Mouse (Mus musculus) hematopoietic stem cell, adult 5-6 weeks (primary cell): Measurements from ENCODE around the gene Susd6. TPM values are rescaled to one million over a fixed set of nuclear protein-coding genes. Genes with fewer than 3 reads are reported as not detected.

Experiments
- ATAC-seq, 2 experiments: fragments of 125-278 bp in 1 of 2; replicated peaks in 1 of 2; 2 replicates each; pipeline ENCODE4 v1.8.0; 2016 to 2017; ENCODE audit warnings: inconsistent platforms in 2 of 2, mild to moderate bottlenecking in 2 of 2, moderate number of reproducible peaks in 2 of 2, low read depth in 1 of 2, moderate TSS enrichment in 1 of 2; ENCODE audit not compliant: low FRiP score in 2 of 2, poor library complexity in 2 of 2, severe bottlenecking in 2 of 2, insufficient read depth in 1 of 2, low TSS enrichment in 1 of 2
- total RNA-seq: library from RNA; stranded (forward); fragments of 172-1452, 232-1000 nt; gene quantifications from 2 replicates; pipeline ENCODE4 v1.2.3, GENCODE M21; 2017

The Susd6 gene
- total RNA-seq, 1 experiment from 2014 or later, result 27.5 TPM

DNA sequence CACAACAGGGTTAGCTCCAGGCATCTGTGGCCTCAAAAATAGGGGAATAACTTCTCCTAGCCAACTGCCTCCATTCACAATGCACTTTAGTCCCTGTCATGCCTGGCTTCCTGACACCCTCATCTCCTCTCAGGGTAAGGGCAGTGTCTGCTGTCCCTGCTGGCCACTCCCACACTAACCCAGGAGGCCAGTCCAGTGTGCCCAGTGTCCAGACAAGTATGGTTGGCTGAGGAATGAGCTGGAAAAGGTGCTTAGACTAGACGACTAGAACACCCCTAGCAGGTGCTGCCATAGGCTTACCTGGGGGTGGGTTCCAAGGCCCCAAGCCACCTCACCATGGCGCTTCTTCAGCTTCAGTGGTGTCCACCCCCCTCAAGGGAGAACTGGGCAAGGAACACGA is 88.3 kb downstream of the Susd6 start:
- ATAC-seq, result no peak

DNA sequence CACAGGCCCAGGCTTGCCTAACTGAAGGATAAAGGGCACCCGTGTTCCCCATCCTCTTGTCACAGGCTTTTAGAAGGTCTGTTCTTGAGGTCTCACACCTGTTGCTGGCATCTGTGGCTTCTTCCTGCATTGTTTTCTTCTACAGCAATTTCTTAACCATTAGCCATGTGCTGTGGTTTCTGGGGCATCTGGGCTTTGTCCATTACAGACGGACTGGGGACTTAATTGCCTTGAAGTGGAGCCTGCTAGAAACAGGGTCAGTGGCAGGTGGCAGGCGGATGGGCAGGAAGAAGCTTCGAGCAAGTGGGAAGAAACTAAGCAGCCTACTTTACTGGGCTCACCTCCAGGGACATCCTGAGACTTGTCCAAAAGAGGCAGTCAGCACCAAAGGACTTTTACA is 89.0 kb downstream of the Susd6 start:
- ATAC-seq, result no peak

DNA sequence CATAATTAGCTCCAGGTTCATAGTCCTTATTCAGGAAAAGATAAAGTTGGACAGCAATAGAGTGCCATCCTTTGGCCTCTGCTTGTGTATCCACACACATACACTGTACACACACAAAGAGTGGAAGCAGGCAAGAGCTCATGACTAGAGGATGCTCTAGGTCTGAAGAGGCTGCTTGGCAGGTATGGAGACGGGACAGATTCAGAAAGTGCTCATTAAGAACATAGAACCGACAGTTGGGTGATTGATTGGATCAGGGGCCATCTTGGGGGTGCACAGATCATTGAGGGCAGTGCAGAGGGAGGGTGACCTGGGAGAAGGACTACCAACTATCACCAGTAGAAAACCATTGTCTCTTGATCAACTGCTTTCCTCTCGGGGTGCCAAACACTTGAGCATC is 90.8 kb downstream of the Susd6 start:
- ATAC-seq, result no peak

DNA sequence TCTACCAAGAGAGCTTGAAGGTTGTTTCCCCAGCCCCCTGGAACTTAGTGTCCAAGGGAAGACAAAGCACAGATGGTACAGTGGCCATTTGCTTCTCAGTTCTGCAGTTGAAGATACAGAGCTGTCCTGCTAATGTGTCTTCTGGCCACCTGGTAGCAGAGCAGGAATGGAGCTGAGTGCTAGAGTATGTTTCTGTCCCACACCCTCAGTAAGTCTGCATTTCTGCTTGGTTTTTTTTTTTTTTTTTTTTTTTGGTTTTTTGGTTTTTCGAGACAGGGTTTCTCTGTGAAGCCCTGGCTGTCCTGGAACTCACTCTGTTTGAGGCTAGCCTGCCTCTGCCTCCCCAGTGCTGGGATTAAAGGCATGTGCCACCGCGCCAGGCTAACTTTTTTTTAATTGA is 93.0 kb downstream of the Susd6 start:
- ATAC-seq, result no peak

DNA sequence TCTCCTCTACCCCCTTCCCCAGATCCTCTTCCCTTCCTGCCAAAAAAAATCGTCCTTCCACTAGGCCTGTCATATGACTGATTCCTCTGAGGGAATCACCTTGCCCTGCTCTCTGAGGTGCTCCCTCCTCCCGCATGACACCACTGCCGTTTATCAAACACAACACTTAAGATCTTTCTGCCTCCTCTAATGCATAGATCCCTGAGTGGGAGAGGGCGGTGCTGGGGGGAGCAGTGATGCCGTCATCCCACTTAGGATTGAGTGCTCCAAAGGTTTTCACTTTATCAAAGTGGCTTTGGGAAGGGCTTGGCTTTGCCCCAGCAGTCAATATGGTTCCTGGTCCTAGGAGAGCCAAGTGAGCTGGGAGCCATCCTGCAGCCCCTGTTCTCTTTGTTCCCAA is 93.6 kb downstream of the Susd6 start:
- ATAC-seq, result no peak

DNA sequence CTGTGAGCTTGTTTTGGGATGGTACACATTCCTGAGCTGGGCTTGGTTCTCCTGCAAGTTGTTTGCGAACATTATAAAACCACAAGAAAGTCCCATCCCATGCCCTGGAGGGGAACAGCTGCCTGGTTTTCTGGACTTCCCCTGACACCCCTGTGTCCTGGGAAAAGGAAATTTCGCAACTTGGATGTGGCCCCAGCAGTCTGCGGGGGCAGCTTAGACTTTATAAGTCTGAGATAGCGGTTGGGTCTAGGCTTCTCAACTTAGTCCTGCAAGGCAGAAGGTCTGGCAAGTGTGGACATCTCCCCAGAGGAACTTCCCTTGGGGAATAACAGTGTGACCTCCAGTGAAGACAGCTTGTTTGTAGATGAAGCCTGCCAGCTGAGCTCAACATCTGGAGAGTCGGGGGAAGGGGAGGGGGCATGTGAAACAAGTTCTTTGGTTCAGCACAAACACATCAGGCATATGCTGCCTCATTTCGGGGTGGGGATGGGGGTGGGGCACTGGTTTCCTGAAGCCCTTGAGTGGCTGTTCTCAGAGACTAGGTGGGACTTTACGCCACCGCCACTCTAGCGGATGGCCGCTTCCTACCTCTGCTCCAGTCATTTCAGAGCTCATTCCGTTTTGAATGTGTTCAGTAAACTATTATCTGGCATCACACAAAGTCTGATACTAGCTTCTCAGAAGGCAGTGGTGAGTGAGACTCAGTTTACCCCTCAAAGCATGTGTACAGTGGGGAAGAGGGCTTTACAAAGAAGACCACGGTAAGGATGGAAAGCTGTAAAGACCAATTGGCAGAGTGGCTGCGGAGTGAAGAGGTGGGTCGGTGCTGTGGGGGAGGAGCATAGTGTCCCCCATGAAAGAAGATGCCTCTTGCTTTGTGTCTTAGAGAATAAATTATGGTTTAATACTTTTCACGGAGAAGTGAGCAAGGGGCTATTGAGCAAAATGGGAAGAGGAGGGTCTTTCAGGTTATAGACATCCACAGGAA is 95.3 kb downstream of the Susd6 start:
- peak; percentile 73 to 78 for ATAC-seq

DNA sequence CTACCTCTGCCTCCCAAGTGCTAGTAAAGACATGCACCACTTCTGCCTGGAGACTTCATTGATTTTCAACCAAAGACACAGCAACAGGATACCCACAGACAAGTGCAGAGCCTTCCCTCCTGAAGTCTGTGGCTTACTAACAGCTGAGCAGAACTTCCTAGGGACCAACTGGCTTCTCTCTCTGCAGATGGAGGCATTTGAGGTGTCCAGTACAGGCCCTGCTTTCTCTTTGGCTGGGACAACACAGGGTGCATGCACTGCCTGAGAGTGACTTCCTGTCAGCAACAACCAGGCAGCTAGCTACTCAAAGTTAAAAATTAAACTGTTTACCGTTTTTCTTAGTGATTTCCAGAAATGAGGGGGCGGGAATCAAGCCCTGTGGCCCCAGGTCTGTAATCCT is 96.7 kb downstream of the Susd6 start:
- 0 out of 4 replicates have a peak, but pooled peaks of 1 of the 2 experiments have one; percentile 54 for ATAC-seq

DNA sequence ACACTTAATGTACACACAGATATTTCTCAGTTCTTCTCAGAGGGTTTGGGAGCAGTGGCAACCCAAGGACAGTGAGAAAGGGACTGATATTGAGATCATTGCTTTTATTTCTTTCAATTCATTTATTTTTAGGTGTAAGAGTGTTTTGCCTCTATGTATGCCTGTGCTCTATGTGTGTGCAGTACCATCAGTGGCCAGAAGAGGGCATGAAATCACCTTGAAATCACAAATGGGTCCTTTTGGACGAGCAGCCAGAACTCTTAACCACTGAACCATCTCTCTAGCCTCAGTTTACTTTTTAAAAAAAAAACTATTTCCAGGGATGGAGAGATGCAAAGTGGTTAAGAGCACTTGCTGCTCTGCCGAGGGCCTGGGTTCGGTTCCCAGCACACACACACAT is 99.0 kb downstream of the Susd6 start:
- no peak for ATAC-seq

DNA sequence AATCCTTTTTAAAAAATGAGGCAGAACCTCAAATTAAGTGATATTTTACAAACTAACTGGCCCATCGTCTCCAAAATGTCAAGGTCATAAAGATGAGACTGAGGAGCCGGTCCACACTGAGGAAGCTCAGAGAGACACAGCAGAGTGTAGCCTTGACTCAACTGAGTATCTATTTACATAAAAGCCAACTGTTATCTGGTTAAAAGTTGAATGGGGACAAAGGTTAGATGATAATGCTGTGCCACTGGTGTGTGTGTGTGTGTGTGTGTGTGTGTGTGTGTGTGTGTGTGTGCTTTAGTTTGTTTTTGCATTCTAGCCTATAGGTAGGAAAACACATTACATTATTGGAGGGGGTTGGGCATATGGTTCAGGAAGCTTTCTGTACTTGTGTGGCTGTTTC is 100.8 kb downstream of the Susd6 start:
- no peak for ATAC-seq

DNA sequence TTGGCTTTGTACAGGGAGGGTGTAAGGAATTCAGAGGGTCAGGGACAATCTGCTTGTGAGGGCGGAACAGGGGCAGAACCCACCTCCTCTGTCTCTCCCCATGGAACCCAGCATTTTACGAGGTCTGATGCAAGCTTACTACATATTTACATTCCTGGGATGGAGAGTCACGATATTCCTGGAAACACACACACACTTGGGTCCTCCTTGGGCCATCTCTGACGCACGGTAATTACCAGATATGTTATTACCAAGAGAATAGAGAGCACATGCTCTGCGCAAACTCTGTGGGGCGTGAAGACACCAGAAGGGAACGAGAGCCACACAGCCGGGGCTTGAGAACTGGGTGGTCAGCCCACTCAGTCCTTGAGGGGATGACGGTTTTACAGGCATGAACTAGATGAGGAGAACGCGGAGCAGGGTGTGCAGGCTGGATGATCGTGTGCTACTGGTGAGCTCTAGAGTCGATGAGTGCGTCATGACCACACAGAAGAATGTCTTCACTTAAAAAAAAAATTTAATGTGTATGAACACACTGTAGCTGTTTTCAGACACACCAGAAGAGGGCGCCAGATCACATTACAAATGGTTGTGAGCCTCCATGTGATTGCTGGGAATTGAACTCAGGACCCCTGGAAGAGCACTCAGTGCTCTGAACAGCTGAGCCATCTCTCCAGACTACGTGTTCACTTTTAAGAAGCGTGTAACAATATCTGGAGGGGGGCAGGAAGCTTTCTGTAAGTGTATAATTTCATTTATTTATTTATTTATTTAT is 103.6 kb downstream of the Susd6 start:
- no peak for ATAC-seq

DNA sequence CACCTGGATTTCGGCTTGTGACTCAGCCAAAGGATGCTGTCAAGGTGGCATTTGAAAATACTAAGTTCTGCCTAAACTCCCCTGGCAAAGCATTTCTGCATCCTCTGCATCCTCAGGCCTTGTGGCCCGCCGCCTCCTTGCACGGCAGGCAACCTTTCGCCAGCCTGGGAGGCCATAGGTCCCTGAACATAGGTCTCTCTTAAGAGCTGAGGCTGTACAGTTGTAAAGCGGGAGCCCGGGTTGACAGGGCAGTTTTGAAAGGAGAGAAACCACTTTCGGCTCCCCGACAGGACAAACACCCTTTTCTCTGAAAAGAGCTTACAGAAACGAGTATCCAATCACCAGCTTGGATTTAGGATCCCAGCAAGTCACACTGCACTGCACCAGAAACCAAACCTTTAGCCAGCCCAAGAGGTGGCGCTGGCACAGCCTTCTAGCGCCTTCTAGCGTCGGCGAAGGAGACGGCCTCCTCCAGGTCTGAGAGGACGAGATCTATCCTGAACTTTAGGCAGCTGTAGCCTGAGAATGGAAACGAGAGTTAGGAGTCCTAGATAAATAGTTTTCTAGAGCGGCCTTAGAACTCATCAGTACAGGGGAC is 104.8 kb downstream of the Susd6 start:
- peak; percentile 90 to 92 for ATAC-seq

DNA sequence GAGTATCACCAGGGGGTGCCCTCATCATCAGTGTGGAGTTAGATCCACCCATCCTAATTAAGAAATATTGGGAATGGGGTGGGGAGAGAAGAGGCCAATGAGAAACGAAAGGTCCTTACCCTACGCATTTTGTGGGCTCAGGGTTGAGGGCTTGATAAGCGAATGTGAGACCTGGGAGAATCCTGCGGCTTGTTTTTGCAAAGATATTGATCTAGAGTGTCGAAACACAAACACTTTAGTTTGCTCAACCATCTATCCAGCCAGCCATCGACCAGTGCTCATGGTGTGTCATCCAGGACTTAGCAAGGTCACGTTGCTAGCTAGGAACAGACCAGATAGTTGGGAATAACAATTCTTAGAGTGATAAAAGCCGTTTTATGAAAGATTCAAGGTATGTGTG is 119.3 kb downstream of the Susd6 start:
- no peak for ATAC-seq

DNA sequence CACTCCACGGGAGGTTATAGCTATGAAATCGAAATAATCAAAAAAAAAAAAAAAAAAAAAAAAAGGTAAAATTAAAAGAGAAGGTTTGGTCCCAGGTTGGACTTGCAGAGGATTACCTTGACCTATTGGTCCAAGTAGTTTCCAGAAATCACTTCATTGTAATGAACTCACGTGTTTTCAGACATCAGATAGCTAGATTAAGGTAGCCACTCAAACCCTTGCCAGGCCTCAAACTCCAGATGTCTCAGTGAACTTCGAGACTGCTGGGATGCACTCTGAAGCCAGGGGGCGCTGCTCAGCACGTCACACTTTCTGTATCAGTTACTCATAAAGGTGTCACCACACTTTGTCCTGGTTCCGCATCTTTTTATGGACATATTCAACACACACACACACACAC is 127.5 kb downstream of the Susd6 start:
- ATAC-seq, result peak in 1 of 2 experiments; percentile 64; a peak in 1 of 4 replicates

DNA sequence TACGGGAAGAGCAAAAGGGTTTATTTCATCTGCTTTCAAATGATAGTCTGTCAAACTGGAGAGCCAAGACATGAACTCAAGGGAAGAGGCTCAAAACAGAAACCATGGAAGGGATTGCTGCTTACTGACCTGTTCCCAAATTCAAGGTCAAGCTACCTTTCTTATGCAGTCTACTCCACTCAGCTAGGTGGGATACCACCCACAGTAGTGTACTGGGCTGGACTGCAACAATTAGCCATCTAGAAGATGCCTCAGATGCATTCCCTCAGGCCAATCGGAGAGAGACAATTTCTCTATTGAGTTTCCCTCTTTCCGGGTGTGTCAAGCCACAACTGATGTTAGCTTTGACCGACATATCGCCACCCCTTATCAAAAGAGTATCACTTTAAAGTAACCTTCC is 131.0 kb downstream of the Susd6 start:
- no peak for ATAC-seq

DNA sequence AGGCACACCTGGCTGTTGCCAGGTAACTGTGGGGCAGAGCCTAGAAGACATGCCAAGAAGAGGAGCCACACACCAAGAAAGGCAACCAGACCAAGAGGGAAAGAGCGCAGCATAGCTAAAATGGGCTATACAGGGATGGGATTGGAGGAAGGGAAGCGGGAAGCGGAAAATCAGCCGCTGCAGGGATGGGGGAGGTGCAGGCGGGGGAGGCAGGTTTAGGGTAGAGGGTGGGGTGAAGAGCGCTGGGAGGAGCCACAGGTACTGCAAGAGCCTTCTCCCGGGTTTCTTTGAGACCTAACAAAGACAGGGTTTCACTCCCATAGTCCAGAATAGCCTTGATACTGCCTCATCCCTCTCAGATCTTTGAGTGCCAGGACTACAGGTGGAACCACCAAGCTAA is 132.6 kb downstream of the Susd6 start:
- no peak for ATAC-seq

DNA sequence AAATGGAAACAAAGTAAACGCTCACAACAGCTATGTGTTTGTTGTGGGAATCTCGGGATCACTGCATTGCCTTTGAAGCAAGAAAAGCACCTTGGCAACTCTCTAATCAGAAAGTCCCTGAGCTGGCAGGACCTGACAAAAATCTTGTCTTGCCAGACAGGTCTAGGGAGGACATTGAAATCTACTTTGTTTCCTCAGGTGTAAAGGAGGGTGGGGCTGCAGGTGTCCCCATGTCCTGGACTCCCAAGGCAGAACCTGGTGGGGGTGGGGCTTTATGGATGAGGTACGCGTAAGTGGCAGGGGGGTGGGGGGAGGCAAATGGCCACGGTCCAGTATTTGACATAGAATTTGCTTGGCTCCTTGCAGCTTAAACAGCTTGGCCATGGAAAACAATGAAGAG is 133.3 kb downstream of the Susd6 start:
- ATAC-seq, result no peak

DNA sequence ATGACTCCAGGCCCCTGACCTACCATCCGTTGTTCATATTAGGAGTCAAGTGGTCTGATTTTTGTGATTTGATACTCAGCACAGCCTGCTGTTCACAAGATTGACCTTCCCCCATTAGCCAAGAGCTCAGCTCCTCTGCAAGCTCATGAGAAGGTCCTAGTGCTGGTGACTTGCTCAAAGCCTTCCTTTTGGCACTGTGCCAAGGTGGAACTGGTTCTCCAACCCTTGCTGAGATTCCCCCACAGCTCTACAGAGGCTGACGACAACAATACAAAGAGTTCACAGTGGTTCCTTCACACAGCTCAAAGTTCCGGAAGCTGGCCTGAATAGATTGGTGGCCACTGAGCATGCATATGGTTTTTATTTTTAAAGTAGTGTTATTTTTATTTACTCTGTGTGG is 133.9 kb downstream of the Susd6 start:
- ATAC-seq, result no peak

DNA sequence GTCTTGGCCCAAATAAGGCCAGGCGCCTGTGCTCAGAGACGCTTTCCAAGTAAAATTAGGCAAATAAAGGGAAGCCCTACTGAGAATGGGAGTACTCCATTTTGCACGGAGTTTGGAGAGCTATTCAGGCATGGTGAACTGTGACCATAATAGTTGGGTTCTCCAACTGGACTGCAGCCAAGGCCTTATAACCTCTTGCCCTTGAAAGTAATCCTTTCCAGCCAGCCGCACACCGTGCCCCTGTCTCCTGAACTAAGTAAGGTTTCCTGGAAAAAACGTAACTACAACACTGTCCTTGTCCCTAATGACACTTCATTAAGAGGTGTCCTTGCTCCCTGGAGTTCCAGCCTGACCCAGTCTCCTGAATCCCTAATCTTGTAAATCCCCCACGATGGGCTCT is 135.6 kb downstream of the Susd6 start:
- no peak for ATAC-seq
